Comparison of ENCODE assay signal across 9 mouse cellular contexts in the genomic region with DNA sequence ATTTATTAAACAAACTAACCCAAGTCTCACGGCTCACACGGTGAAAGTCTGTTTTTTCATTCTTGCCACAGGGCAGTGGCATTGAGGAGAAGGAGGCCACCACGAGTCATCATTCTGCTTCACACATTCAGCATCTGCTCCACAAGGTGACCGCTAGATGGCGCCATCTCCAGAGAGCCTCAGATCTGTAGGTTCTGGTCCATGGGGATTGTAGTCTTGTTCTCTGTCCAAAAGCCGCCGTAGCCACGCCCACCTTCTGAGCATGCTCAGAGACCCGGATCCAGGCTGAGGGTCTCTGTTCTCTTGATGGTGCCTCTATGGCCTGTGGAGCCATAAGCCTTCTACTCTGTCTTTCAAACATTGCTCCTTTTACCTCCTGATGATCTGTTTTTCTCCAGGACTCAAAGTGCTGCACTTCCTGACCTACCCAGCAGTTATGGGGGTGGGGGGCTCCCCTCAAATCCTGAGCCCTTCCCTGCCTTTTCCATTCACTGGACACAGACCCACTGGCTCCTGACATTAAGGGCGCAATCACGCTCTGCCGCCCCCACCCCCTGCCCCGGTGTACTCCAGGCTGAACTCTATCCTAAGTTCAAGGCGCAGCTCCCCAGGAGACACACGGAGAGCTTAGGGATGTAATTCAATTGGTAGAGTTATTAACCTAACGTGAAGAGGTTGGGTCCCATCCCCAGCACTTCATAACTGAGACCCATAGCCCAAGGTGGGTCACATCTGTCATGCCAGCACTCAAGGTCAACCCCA. TPM values are rescaled to one million over a fixed set of nuclear protein-coding genes. Genes with fewer than 3 reads are reported as not detected.
DNase-seq lines count a peak whose midpoint lies in the region; ATAC-seq lines count a peak whose summit lies in the region.
"Had no signal": no experiment of that assay in that cellular context is flagged by ENCODE, and none has a peak within 500 bp of the region (broad histone marks: within the 10 kb centered on the region; RNA-seq: fewer than 3 reads in every experiment).

No protein-coding gene starts in this region.

- H3K36me3 ChIP-seq in forebrain, embryonic 14.5 days (ENCODE audit: control insufficient read depth, insufficient read depth, low read length) = no peaks in the 10 kb centered on the region
- H3K36me3 ChIP-seq in forebrain, embryonic 16.5 days (ENCODE audit: control insufficient read depth, insufficient read depth) = no peaks in the 10 kb centered on the region
- H3K36me3 ChIP-seq: limb, embryonic 15.5 days had no signal

- DNase-seq in forebrain, embryonic 14.5 days (ENCODE audit: low spot score) = peak; percentile 10
- peak; percentile 58 for DNase-seq in CD4-positive helper T cell, adult 2 months (ENCODE audit: low read depth, low spot score)
- peak; percentile 19 to 47 for DNase-seq in adrenal gland, postnatal 4 days (ENCODE audit: low spot score in 2 of 2)
- peak; percentile 60 for DNase-seq in forelimb bud, embryonic 11.5 days (ENCODE audit: low read depth, low spot score)
- peak; percentile 85 to 90 for DNase-seq in kidney, postnatal 4 days
- peak; percentile 71 for DNase-seq in lung, postnatal 25 days (ENCODE audit: low spot score)
- peak; percentile 82 for DNase-seq in testis, postnatal 14 days (ENCODE audit: low spot score)

- ATAC-seq in forebrain, embryonic 14.5 days = no peak
- ATAC-seq in forebrain, embryonic 16.5 days = no peak

- H3K9ac ChIP-seq in forebrain, embryonic 14.5 days (ENCODE audit: low read length) = no peak overlapping the region
- H3K9ac ChIP-seq in forebrain, embryonic 16.5 days (replicated peaks; ENCODE audit: low read depth, low read length) = no peak overlapping the region
- H3K9ac ChIP-seq: limb, embryonic 15.5 days had no signal

- H3K27ac ChIP-seq in forebrain, embryonic 14.5 days (ENCODE audit: low read depth, low read length) = no peak overlapping the region
- H3K27ac ChIP-seq in forebrain, embryonic 16.5 days (ENCODE audit: low read length) = no peak overlapping the region
- H3K27ac ChIP-seq: limb, embryonic 15.5 days had no signal

- no peaks in the 10 kb centered on the region for H3K27me3 ChIP-seq in forebrain, embryonic 14.5 days (replicated peaks; ENCODE audit: control insufficient read depth, insufficient read depth, low read length)
- H3K27me3 ChIP-seq in forebrain, embryonic 16.5 days (replicated peaks; ENCODE audit: control insufficient read depth, insufficient read depth, low read length) = no peaks in the 10 kb centered on the region
- H3K27me3 ChIP-seq: limb, embryonic 15.5 days had no signal

- WGBS in forebrain, embryonic 14.5 days = 50% methylated on average over 16 of the region's 16 CpGs
- 49% methylated on average over 16 of the region's 16 CpGs for WGBS in forebrain, embryonic 16.5 days

- H3K9me3 ChIP-seq in forebrain, embryonic 14.5 days (replicated peaks; ENCODE audit: control insufficient read depth, low read length) = no peaks in the 10 kb centered on the region
- H3K9me3 ChIP-seq in forebrain, embryonic 16.5 days (ENCODE audit: control insufficient read depth, low read length) = no peaks in the 10 kb centered on the region
- H3K9me3 ChIP-seq: limb, embryonic 15.5 days had no signal

- H3K4me1 ChIP-seq in forebrain, embryonic 14.5 days (ENCODE audit: control insufficient read depth, insufficient read depth, low read length) = no peaks in the 10 kb centered on the region
- no peaks in the 10 kb centered on the region for H3K4me1 ChIP-seq in forebrain, embryonic 16.5 days (replicated peaks; ENCODE audit: control insufficient read depth, insufficient read depth, low read length)
- H3K4me1 ChIP-seq: limb, embryonic 15.5 days had no signal

- no peak overlapping the region for H3K4me3 ChIP-seq in forebrain, embryonic 14.5 days (ENCODE audit: low read depth, low read length)
- H3K4me3 ChIP-seq in forebrain, embryonic 16.5 days (replicated peaks; ENCODE audit: low read length) = no peak overlapping the region
- H3K4me3 ChIP-seq: limb, embryonic 15.5 days had no signal

- no peak overlapping the region for H3K4me2 ChIP-seq in forebrain, embryonic 14.5 days (ENCODE audit: low read length)
- no peak overlapping the region for H3K4me2 ChIP-seq in forebrain, embryonic 16.5 days (ENCODE audit: low read length)
- H3K4me2 ChIP-seq: limb, embryonic 15.5 days had no signal

RNA-seq across cellular contexts. Expression of a gene that starts 2.9 kb away (rescaled TPM):
- polyA plus RNA-seq in forebrain, embryonic 14.5 days (2014; fragmentation: Nextera tagmentation; extraction: Ambion mirVana) = 0.22 TPM in 1 of 2 replicates, not detected in the other
- polyA plus RNA-seq in forebrain, embryonic 16.5 days (2015; fragmentation: Nextera tagmentation; extraction: Ambion mirVana) = not detected in 2 replicates
- total RNA-seq in adrenal gland, postnatal 4 days (2021) = 1 to 10 TPM; 2.8 to 6.6 TPM

RNA-seq across cellular contexts. Expression of a gene that starts 11.7 kb away (rescaled TPM):
- polyA plus RNA-seq in forebrain, embryonic 14.5 days (2014; fragmentation: Nextera tagmentation; extraction: Ambion mirVana) = not detected in 2 replicates
- polyA plus RNA-seq in forebrain, embryonic 16.5 days (2015; fragmentation: Nextera tagmentation; extraction: Ambion mirVana) = not detected in 2 replicates
- not detected for total RNA-seq in adrenal gland, postnatal 4 days (2021)
- polyA plus RNA-seq: limb, embryonic 15.5 days had no signal

RNA-seq across cellular contexts. Expression of a gene that starts 13.9 kb away (rescaled TPM):
- 6.3 and 9.4 TPM in 2 replicates for polyA plus RNA-seq in forebrain, embryonic 14.5 days (2014; fragmentation: Nextera tagmentation; extraction: Ambion mirVana)
- 8.4 and 10.6 TPM in 2 replicates for polyA plus RNA-seq in forebrain, embryonic 16.5 days (2015; fragmentation: Nextera tagmentation; extraction: Ambion mirVana)
- 10 to 100 TPM; 33.0 to 36.3 TPM for total RNA-seq in adrenal gland, postnatal 4 days (2021)

RNA-seq across cellular contexts. Expression of a gene that starts 28.5 kb away (rescaled TPM):
- polyA plus RNA-seq in forebrain, embryonic 14.5 days (2014; fragmentation: Nextera tagmentation; extraction: Ambion mirVana) = not detected in 2 replicates
- not detected in 2 replicates for polyA plus RNA-seq in forebrain, embryonic 16.5 days (2015; fragmentation: Nextera tagmentation; extraction: Ambion mirVana)
- 1 to 10 TPM in 1 of 2 experiments, under 1 TPM in 1; 0.23 to 7.8 TPM for total RNA-seq in adrenal gland, postnatal 4 days (2021)

Comparison
In these comparisons a context has a peak if more than half of its experiments do, and no peak if none do; other contexts are left out.
1. DNase-seq: peak in every context shown above with its lines; median percentile 88 in kidney, postnatal 4 days; 82 in testis, postnatal 14 days; 71 in lung, postnatal 25 days; 60 in forelimb bud, embryonic 11.5 days; 58 in CD4-positive helper T cell, adult 2 months; 33 in adrenal gland, postnatal 4 days; 10 in forebrain, embryonic 14.5 days.